Mouse (Mus musculus): ENCODE results near the gene Sox6. TPM values are rescaled to one million over a fixed set of nuclear protein-coding genes. Genes with fewer than 3 reads are reported as not detected.

Gene Sox6
- polyA plus RNA-seq, 1 experiment from 2014 or later, result 33.2 TPM

DNA sequence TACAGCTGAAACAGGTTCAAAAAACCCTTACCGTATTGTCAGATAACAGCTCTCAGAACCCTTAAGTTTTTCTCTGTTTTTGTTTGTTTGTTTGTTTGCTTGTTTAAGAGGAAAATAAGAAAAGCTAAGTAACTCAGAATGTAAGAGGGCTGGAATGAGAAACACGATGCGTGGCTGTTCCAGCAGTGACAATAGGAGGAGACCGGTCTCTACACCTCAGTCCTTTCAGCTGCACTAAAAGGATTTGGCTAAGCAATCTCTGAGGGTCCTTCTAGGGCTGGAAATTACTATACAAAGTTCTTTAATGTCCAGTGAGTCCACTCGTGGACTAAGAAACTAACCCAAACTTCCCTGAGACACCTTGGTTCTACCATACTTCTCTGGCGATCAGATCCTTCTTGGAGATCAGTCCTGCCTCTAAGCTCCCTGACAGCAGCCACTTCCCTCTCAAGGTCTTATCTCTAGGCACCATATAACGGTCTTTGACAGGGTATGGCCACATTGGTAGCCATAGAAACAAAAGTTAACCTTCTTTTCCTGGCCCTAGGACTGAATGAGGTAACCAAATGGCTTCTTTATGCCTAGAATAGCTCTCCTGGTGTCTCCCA is 488.3 kb downstream of the Sox6 start:
- ATAC-seq (ENCODE audit: insufficient number of reproducible peaks, low FRiP score), result no peak
- no peaks in the 10 kb centered on the region for H3K9me3 ChIP-seq (replicated peaks)
- H3K27ac ChIP-seq (ENCODE audit: poor library complexity, severe bottlenecking), result no peak overlapping the region
- no peak overlapping the region for H3K4me2 ChIP-seq
- WGBS, result 58% methylated on average over 7 of the region's 7 CpGs
- no peak overlapping the region for H3K9ac ChIP-seq
- no peaks in the 10 kb centered on the region for H3K27me3 ChIP-seq (replicated peaks)
- no peak overlapping the region for H3K4me3 ChIP-seq
- H3K36me3 ChIP-seq, result no peaks in the 10 kb centered on the region
- H3K4me1 ChIP-seq (replicated peaks), result peaks cover 9% of the 10 kb centered on the region; the same call in 1 of the 2 replicates

DNA sequence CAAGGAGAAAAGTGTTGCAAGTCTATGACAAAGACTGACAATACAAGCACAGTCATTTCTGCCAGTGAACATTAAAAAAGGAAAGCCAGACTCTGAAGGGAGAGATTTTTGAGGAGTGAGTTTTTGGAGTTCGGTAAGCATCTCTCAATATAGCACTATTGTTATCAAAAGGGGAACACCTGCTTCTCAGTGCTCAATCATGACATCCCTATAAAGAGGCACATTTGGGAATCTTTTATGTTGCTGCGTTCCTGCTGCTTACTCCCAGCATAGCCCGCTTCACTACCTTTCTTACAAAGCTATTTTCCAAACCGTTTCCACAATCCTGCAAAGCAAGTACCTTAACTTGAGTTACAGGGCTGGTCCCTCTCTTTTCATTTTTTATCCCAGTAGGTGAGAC is 488.9 kb downstream of the Sox6 start:
- WGBS, result 83% methylated on average over 4 of the region's 4 CpGs
- no peaks in the 10 kb centered on the region for H3K36me3 ChIP-seq
- no peak overlapping the region for H3K9ac ChIP-seq
- ATAC-seq (ENCODE audit: insufficient number of reproducible peaks, low FRiP score), result no peak
- H3K4me2 ChIP-seq, result no peak overlapping the region
- no peaks in the 10 kb centered on the region for H3K27me3 ChIP-seq (replicated peaks)
- H3K4me3 ChIP-seq, result no peak overlapping the region
- H3K27ac ChIP-seq (ENCODE audit: poor library complexity, severe bottlenecking), result no peak overlapping the region
- no peaks in the 10 kb centered on the region for H3K9me3 ChIP-seq (replicated peaks)
- H3K4me1 ChIP-seq (replicated peaks), result peaks cover 9% of the 10 kb centered on the region; the same call in 1 of the 2 replicates

DNA sequence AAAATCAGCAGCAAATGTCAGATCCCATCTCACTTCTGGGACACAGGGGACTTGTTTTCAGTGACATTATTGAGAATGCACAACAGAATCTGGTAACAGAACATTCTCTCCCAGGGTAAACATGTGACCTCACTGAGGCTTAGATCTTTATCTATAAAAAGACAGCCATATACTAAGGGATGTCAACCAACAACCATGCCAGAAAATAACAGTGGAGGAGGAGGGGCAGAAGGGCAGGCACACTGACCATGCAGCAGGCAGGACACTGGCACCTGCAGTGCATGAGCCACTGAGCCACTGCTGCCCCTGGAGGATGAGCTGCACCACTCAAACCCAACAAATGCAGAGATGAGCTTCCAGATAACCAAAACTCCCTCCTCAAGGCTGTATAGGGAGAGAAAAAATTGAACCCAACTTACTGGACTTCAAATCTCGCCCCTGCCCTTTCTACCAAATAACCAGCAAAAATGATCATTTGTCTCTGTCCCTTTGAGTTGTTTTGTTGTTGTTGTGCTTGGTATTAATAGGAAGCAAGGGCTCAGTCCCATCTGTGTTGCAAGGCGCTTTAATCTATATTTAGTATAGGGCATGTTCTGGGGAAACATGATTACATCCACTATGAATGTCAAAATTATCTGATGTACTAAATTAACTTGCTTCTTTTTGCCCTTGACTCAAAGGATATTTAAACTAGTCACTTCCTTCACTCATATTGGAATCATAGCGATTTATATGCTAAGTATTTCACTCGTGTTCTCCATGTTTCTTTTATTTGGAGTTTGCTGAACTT is 492.8 kb downstream of the Sox6 start:
- Histone ChIP-seq H3K27ac (ENCODE audit: poor library complexity, severe bottlenecking) (no peak overlapping the region), H3K36me3 (peaks cover 20% of the 10 kb centered on the region), H3K9ac (no peak overlapping the region), H3K9me3 (replicated peaks) (no peaks in the 10 kb centered on the region), H3K4me3 (no peak overlapping the region), H3K4me2 (no peak overlapping the region), H3K27me3 (replicated peaks) (no peaks in the 10 kb centered on the region), H3K4me1 (replicated peaks) (peaks cover 13% of the 10 kb centered on the region; the same call in 1 of the 2 replicates)
- WGBS, result 75% methylated on average over 4 of the region's 4 CpGs
- no peak for ATAC-seq (ENCODE audit: insufficient number of reproducible peaks, low FRiP score)

DNA sequence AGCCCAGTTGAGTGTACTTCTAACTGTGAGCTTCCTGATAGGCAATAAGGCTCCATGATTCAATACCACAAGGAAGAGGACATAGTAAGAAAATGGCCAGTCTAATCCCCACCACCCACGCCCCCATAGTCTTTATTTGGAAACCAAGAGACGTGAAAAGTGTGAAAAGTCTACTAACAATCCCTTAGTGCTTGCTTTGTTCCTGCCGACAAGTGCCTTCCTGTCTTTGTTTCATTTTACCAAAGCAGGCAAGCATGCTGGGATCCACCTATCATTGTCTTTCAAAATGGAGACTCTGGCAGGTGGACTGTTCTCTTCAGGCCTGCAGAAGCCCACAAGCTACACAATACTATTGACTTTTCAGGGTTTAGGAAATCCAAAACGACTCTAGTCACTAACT is 495.0 kb downstream of the Sox6 start:
- Histone ChIP-seq H3K36me3 (peaks cover 20% of the 10 kb centered on the region), H3K27ac (ENCODE audit: poor library complexity, severe bottlenecking) (no peak overlapping the region), H3K9ac (no peak overlapping the region), H3K4me1 (replicated peaks) (peaks cover 10% of the 10 kb centered on the region; the same call in 1 of the 2 replicates), H3K4me3 (no peak overlapping the region), H3K9me3 (replicated peaks) (no peaks in the 10 kb centered on the region), H3K27me3 (replicated peaks) (no peaks in the 10 kb centered on the region), H3K4me2 (no peak overlapping the region)
- 62% methylated on average over 4 of the region's 4 CpGs for WGBS
- ATAC-seq (ENCODE audit: insufficient number of reproducible peaks, low FRiP score), result no peak

DNA sequence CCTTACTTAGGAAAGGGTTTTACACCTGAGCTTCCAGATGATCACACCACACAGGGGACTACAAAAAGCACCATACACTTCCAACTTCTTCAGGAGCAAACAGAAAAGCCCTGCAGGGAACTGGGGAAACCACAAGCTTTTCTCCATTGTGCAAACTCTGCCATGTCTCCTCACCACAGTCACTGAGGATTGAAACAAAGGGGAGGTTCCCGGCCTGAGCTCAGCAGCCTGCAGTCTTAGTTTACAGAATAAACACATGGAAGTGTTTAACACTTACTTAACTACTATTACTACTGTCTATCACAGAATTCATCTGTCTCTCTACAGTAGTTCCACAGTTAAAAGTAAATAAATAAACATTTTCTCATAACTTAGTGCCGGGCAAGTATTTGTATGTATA is 498.3 kb downstream of the Sox6 start:
- 44% methylated on average over 2 of the region's 2 CpGs for WGBS
- no peaks in the 10 kb centered on the region for H3K27me3 ChIP-seq (replicated peaks)
- ATAC-seq (ENCODE audit: insufficient number of reproducible peaks, low FRiP score), result no peak
- no peaks in the 10 kb centered on the region for H3K9me3 ChIP-seq (replicated peaks)
- no peak overlapping the region for H3K27ac ChIP-seq (ENCODE audit: poor library complexity, severe bottlenecking)
- peaks cover 4% of the 10 kb centered on the region; the same call in 1 of the 2 replicates for H3K4me1 ChIP-seq (replicated peaks)
- no peak overlapping the region for H3K4me2 ChIP-seq
- H3K36me3 ChIP-seq, result peaks cover 20% of the 10 kb centered on the region
- H3K4me3 ChIP-seq, result no peak overlapping the region
- no peak overlapping the region for H3K9ac ChIP-seq

DNA sequence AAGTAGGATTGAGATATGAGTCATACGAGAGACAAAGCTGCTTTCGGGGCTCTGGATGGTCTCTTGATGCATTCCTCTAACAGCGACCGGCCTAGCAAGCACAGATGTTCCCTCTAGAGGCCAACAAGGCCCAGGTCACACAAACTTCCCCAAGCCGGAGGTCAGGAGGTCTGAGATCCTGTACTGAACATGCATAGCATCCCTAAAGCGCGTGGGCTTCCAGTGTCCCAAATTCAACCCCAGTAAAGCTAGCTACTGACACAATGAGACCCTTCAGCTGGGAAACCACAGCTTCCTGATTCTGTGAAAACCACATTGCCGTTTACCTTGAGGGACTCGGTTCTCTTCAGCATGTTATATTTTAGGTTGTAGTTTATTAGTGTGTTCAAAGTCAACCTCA is 499.6 kb downstream of the Sox6 start:
- Histone ChIP-seq H3K9ac (no peak overlapping the region), H3K9me3 (replicated peaks) (no peaks in the 10 kb centered on the region), H3K27ac (ENCODE audit: poor library complexity, severe bottlenecking) (no peak overlapping the region), H3K4me2 (no peak overlapping the region), H3K27me3 (replicated peaks) (no peaks in the 10 kb centered on the region), H3K4me3 (no peak overlapping the region), H3K36me3 (peaks cover 18% of the 10 kb centered on the region), H3K4me1 (replicated peaks) (peaks cover 4% of the 10 kb centered on the region; the same call in 1 of the 2 replicates)
- ATAC-seq (ENCODE audit: insufficient number of reproducible peaks, low FRiP score), result no peak
- 69% methylated on average over 9 of the region's 9 CpGs for WGBS

DNA sequence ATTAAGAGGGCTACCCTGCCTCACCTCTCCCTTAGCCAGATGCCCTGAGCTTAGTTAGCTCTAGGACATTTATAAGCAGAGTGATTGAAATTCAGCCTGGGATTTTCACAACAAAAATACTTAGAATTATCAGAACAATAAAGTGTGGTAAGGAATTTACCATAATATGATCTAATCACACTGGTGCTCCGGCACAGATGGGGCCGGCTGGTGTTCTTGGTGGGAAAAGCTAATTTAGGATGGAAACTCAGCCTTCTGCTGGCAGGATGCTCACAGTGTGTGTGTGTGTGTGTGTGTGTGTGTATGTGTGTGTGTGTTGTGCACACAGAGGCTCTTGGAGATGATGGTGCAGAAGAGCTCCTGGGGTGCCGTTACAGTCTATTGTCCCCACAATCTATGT is 501.0 kb downstream of the Sox6 start:
- no peak overlapping the region for H3K9ac ChIP-seq
- H3K4me3 ChIP-seq, result no peak overlapping the region
- no peak for ATAC-seq (ENCODE audit: insufficient number of reproducible peaks, low FRiP score)
- no peak overlapping the region for H3K4me2 ChIP-seq
- peaks cover 4% of the 10 kb centered on the region; the same call in 1 of the 2 replicates for H3K4me1 ChIP-seq (replicated peaks)
- no peaks in the 10 kb centered on the region for H3K27me3 ChIP-seq (replicated peaks)
- peaks cover 9% of the 10 kb centered on the region for H3K36me3 ChIP-seq
- no peak overlapping the region for H3K27ac ChIP-seq (ENCODE audit: poor library complexity, severe bottlenecking)
- 89% methylated on average over 3 of the region's 3 CpGs for WGBS
- no peaks in the 10 kb centered on the region for H3K9me3 ChIP-seq (replicated peaks)

DNA sequence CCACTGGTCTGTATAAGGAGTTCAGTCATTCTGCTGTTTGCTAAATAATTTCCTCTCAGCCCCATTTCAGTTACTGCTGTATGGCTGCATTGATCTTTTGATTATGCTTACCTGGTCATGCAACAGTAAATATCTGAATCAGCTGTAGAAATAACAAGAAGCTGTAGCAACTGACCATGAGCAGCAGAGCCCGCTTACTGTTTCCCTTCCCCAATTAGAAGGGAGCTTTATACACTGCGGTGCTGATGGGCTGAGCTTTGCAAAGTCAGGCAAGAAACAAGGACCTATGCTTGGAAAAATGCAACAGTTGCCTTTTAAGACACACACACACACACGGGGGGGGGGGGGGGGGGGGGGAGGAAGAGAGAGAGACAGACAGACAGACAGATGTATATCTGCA is 502.1 kb downstream of the Sox6 start:
- H3K9me3 ChIP-seq (replicated peaks), result no peaks in the 10 kb centered on the region
- no peaks in the 10 kb centered on the region for H3K27me3 ChIP-seq (replicated peaks)
- ATAC-seq (ENCODE audit: insufficient number of reproducible peaks, low FRiP score), result no peak
- no peak overlapping the region for H3K27ac ChIP-seq (ENCODE audit: poor library complexity, severe bottlenecking)
- H3K9ac ChIP-seq, result no peak overlapping the region
- H3K4me1 ChIP-seq (replicated peaks), result no peaks in the 10 kb centered on the region
- 70% methylated on average over 2 of the region's 3 CpGs for WGBS
- no peak overlapping the region for H3K4me2 ChIP-seq
- peaks cover 3% of the 10 kb centered on the region for H3K36me3 ChIP-seq
- H3K4me3 ChIP-seq, result no peak overlapping the region

DNA sequence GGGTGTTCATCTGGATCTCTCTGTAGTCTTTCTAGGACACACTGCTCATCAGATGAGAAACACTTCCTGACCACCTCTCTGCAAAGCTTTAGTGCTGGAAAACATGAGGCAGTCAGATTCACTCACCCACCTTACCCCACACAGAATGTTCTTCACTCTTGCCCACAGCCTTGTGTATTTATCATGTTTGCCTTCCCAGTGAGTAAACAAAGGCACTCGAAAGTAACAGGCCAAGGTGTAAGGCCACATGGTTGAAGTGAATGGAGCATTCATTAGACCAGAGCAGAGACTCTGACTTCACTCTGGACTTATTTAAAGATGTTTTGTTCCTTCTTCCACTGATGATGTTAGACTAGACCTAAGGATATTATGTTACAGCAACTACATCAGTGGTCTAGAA is 506.7 kb downstream of the Sox6 start:
- Histone ChIP-seq H3K4me3 (no peak overlapping the region), H3K27me3 (replicated peaks) (no peaks in the 10 kb centered on the region), H3K9ac (no peak overlapping the region), H3K9me3 (replicated peaks) (no peaks in the 10 kb centered on the region), H3K4me1 (replicated peaks) (no peaks in the 10 kb centered on the region), H3K4me2 (no peak overlapping the region), H3K36me3 (no peaks in the 10 kb centered on the region), H3K27ac (ENCODE audit: poor library complexity, severe bottlenecking) (no peak overlapping the region)
- no peak for ATAC-seq (ENCODE audit: insufficient number of reproducible peaks, low FRiP score)
- 67% methylated on average over 1 of the region's 1 CpGs for WGBS

DNA sequence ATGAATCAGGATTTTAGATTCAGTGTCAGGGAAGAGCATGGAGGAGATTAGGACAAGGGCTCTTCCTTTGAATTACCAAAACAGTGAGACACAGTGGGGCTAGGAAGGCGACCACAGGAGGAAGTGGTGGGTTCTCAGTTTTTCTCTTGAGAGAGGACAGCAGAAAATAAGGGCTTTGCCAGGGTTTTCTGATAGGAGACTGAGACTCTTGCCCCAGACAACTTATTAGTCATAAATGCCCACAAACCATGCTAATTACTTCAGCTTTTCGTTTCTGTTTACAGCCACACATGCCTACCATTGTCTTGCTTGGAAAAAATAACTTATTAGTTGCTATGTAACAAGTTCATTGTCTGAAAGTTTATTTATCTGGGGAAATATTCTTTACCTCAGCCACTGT is 507.4 kb downstream of the Sox6 start:
- Histone ChIP-seq H3K4me1 (replicated peaks) (no peaks in the 10 kb centered on the region), H3K4me2 (no peak overlapping the region), H3K27ac (ENCODE audit: poor library complexity, severe bottlenecking) (no peak overlapping the region), H3K4me3 (no peak overlapping the region), H3K27me3 (replicated peaks) (no peaks in the 10 kb centered on the region), H3K9ac (no peak overlapping the region), H3K36me3 (no peaks in the 10 kb centered on the region), H3K9me3 (replicated peaks) (no peaks in the 10 kb centered on the region)
- ATAC-seq (ENCODE audit: insufficient number of reproducible peaks, low FRiP score), result no peak
- 56% methylated on average over 2 of the region's 2 CpGs for WGBS

DNA sequence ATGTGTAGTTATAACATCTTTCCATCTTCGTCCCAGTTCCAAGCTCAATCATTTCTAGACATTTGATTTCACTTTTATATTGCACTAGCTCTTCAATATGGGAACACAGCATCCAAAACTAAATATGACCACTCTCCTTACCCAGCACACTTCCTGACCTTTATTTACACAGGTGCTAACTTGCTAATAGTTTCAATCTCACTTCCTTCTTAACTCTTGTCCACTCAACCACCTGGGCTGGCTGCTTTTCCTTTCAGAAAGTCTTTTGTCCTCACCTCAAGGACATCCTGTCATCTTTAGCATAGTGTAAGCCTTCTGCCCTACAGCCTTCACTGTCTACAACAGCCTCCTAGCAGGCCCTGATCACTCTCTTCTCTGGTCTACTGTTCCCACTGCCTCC is 520.9 kb downstream of the Sox6 start:
- Histone ChIP-seq H3K9me3 (replicated peaks) (no peaks in the 10 kb centered on the region), H3K4me3 (no peak overlapping the region), H3K36me3 (no peaks in the 10 kb centered on the region), H3K27ac (ENCODE audit: poor library complexity, severe bottlenecking) (no peak overlapping the region), H3K4me2 (no peak overlapping the region), H3K4me1 (replicated peaks) (no peaks in the 10 kb centered on the region), H3K27me3 (replicated peaks) (no peaks in the 10 kb centered on the region), H3K9ac (no peak overlapping the region)
- 93% methylated on average over 1 of the region's 1 CpGs for WGBS
- no peak for ATAC-seq (ENCODE audit: insufficient number of reproducible peaks, low FRiP score)

All from heart, embryonic 12.5 days (tissue).